Mouse (Mus musculus): ENCODE results near the gene Cilp2.

DNA sequence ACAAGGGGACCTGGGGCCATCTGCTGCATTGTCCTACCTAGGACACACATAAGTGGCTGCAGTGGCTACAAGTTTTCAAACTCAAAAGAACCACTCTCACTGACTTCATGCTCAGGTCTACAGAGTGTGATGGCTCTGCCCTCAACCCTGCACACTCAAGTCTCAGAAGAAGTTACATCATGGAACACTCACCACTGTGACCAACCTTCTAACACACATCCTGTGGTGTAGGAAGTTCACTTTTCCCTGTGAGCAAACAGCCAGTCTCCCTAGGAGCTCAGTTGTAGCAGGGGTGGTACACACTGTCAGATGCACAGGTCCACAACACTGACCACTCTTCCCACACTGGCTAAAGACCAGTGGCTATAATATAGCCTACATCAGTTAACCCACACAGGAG is 31.0 kb upstream of the Cilp2 start:
- TF ChIP-seq CTCF (IDR thresholded peaks at IDR 0.05; ENCODE audit: control insufficient read depth, insufficient read depth, insufficient read length) = no peak
- TF ChIP-seq USF1 (IDR thresholded peaks at IDR 0.05; ENCODE audit: low read depth) = no peak
- TF ChIP-seq CEBPB (IDR thresholded peaks at IDR 0.05; ENCODE audit: low read depth) = no peak
- no peak for TF ChIP-seq MYOG (IDR thresholded peaks at IDR 0.05; ENCODE audit: control insufficient read depth, extremely low read depth, insufficient read length)
- TF ChIP-seq MAX (IDR thresholded peaks at IDR 0.05) = no peak
